Mouse (Mus musculus): ENCODE results near the gene Itpr2.

DNA sequence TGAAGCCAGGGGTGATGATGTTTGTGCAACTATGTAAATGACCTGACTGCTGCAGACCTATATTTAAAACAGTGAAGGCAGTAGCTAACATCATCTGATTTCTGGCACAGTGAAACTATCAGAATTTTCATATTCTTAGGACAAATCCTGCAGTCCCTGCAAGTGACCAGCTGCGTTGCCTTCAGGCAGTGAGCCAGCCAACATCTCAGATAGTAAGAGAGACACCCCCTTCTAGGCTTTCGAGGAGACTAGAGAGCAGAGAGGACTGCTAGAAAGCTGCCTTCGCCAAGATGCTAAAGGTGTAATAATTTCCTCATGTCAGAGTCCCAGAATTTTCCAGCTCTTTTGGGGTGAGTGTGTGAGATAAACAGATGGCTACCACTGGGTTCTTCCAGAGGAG, 388.0 kb downstream of the Itpr2 start:
- TF ChIP-seq CTCF (IDR thresholded peaks at IDR 0.05; ENCODE audit: low read depth, low read length) (no peak), POLR2A (IDR thresholded peaks at IDR 0.05; ENCODE audit: borderline replicate concordance, low read depth, low read length) (no peak)
